23 mouse cellular contexts compared by ENCODE assay signal in genomic region chr4:98190318-98190717, GRCm38 (mm10).
A peak's percentile ranks its signal among the peaks of the same experiment; 100 is the strongest.
DNase-seq lines count a peak whose midpoint lies in the region; ATAC-seq and TF ChIP-seq lines count a peak whose summit lies in the region.
"Had no signal": no experiment of that assay in that cellular context is flagged by ENCODE, and none has a peak within 500 bp of the region (broad histone marks: within the 10 kb centered on the region; RNA-seq: fewer than 3 reads in every experiment).

No protein-coding gene starts in this region.

- ATAC-seq in lung, postnatal 0 days: no peak
- no peak for ATAC-seq in liver, embryonic 16.5 days (ENCODE audit: low read depth)
- ATAC-seq: hindbrain, embryonic 16.5 days; intestine, embryonic 16.5 days; midbrain, embryonic 13.5 days had no signal

- no peaks in the 10 kb centered on the region for H3K36me3 ChIP-seq in lung, postnatal 0 days (ENCODE audit: insufficient read depth, low read length)
- no peaks in the 10 kb centered on the region for H3K36me3 ChIP-seq in liver, embryonic 16.5 days (ENCODE audit: control insufficient read depth, insufficient read depth)
- H3K36me3 ChIP-seq: forebrain, embryonic 12.5 days; G1E; heart, embryonic 13.5 days; midbrain, embryonic 13.5 days; neural tube, embryonic 13.5 days had no signal

- no peaks in the 10 kb centered on the region for H3K4me1 ChIP-seq in lung, postnatal 0 days (ENCODE audit: insufficient read depth, low read depth, low read length)
- peaks cover 32% of the 10 kb centered on the region for H3K4me1 ChIP-seq in liver, embryonic 16.5 days (ENCODE audit: control insufficient read depth, low read depth, low read length)
- H3K4me1 ChIP-seq: forebrain, embryonic 12.5 days; heart, embryonic 13.5 days; midbrain, embryonic 13.5 days; neural tube, embryonic 13.5 days had no signal

- 61% methylated on average over 3 of the region's 3 CpGs for WGBS in lung, postnatal 0 days
- 48% methylated on average over 3 of the region's 3 CpGs for WGBS in liver, embryonic 16.5 days (ENCODE audit: insufficient replicate concordance)

- H3K9ac ChIP-seq in lung, postnatal 0 days (replicated peaks; ENCODE audit: low read depth): no peak overlapping the region
- H3K9ac ChIP-seq in liver, embryonic 16.5 days (ENCODE audit: low read depth, low read length): no peak overlapping the region
- H3K9ac ChIP-seq: forebrain, embryonic 12.5 days; heart, embryonic 13.5 days; midbrain, embryonic 13.5 days; neural tube, embryonic 13.5 days had no signal

- H3K27ac ChIP-seq in lung, postnatal 0 days (ENCODE audit: low read length): no peak overlapping the region
- H3K27ac ChIP-seq in liver, embryonic 16.5 days (ENCODE audit: low read length): peak overlapping the region; percentile 66; the same call in 1 of the 2 replicates
- H3K27ac ChIP-seq: forebrain, embryonic 12.5 days; heart, embryonic 13.5 days; macrophage; midbrain, embryonic 13.5 days; neural tube, embryonic 13.5 days had no signal

- TF ChIP-seq EP300 in lung, postnatal 0 days (IDR thresholded peaks at IDR 0.05): no peak

- H3K27me3 ChIP-seq in lung, postnatal 0 days (replicated peaks; ENCODE audit: insufficient read depth, low read length): no peaks in the 10 kb centered on the region
- H3K27me3 ChIP-seq in liver, embryonic 16.5 days (ENCODE audit: control insufficient read depth, insufficient read depth, low read depth, low read length): no peaks in the 10 kb centered on the region
- H3K27me3 ChIP-seq: forebrain, embryonic 12.5 days; heart, embryonic 13.5 days; midbrain, embryonic 13.5 days; neural tube, embryonic 13.5 days had no signal

- H3K4me2 ChIP-seq in lung, postnatal 0 days (replicated peaks; ENCODE audit: low read depth, low read length): no peak overlapping the region
- peak overlapping the region; percentile 47 for H3K4me2 ChIP-seq in liver, embryonic 16.5 days (ENCODE audit: low read depth, low read length)
- H3K4me2 ChIP-seq: forebrain, embryonic 12.5 days; heart, embryonic 13.5 days; midbrain, embryonic 13.5 days; neural tube, embryonic 13.5 days had no signal

- H3K9me3 ChIP-seq in lung, postnatal 0 days (ENCODE audit: low read length): no peaks in the 10 kb centered on the region
- H3K9me3 ChIP-seq in liver, embryonic 16.5 days (replicated peaks; ENCODE audit: control insufficient read depth, low read length): no peaks in the 10 kb centered on the region
- H3K9me3 ChIP-seq: forebrain, embryonic 12.5 days; heart, embryonic 13.5 days; midbrain, embryonic 13.5 days; neural tube, embryonic 13.5 days had no signal

- no peak for TF ChIP-seq CTCF in lung, postnatal 0 days (IDR thresholded peaks at IDR 0.05)

- H3K4me3 ChIP-seq in lung, postnatal 0 days (ENCODE audit: low read depth, low read length): no peak overlapping the region
- no peak overlapping the region for H3K4me3 ChIP-seq in liver, embryonic 16.5 days (ENCODE audit: low read depth, low read length)
- H3K4me3 ChIP-seq: forebrain, embryonic 12.5 days; heart, embryonic 13.5 days; midbrain, embryonic 13.5 days; neural tube, embryonic 13.5 days had no signal

- DNase-seq in kidney, postnatal 14 days: peak; percentile 5
- DNase-seq in kidney, adult 18-20 months: no peak
- peak; percentile 46 for DNase-seq in lung, postnatal 0 days (ENCODE audit: low spot score)
- DNase-seq in lung, postnatal 25 days (ENCODE audit: low spot score): no peak
- no peak for DNase-seq in urinary bladder, postnatal 14 days (ENCODE audit: low spot score)
- no peak for DNase-seq in cerebellum, adult 11-12 months
- DNase-seq in left cerebral cortex, adult 9 months (ENCODE audit: low spot score in 2 of 2): no peak
- DNase-seq: adrenal gland, postnatal 25 days; cerebellum, adult 18-20 months; cerebellum, postnatal 25 days; embryo, embryonic 11 days; heart, adult 11 months; left cerebral cortex, postnatal 4 days; thymus, postnatal 36 days had no signal

Comparison
In these comparisons a context has a peak if more than half of its experiments do, and no peak if none do; other contexts are left out.
1. DNase-seq: peak in kidney, postnatal 14 days (single experiment) and lung, postnatal 0 days (single experiment); none in kidney, adult 18-20 months (single experiment), lung, postnatal 25 days (single experiment), urinary bladder, postnatal 14 days (single experiment), cerebellum, adult 11-12 months (single experiment) and left cerebral cortex, adult 9 months (0 of 2).